Mouse (Mus musculus) erythroblast, embryonic 14.5 days (primary cell): ENCODE results near the gene Otogl.

ENCODE experiments used
- GATA1 ChIP-seq: IDR thresholded peaks from 2 replicates; pipeline ENCODE4 v1.6.1; 2012; ENCODE audit warnings: low read length, inconsistent platforms, mixed read lengths
- TAL1 ChIP-seq: IDR thresholded peaks from 3 replicates; pipeline ENCODE4 v1.6.1; 2012; ENCODE audit warnings: low read length, inconsistent platforms, mixed read lengths

DNA sequence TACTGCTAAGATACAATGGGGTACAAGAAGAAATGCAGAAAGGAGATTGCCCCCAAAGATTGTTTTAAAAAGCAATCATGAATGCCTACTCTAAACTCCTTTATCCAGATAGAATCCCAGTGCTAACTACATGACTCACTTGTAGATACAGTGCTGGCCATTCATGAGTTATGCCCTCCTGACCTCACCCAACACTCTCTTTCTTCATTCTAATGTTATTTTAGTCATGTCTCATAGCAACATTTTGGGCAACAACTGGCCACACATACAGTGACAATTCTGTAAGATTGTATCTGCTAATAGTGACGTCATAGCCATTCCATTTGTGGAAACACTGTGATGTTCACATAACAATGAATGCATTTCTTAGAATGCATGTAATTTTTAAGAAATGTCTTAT lies 21.6 kb upstream of the Otogl start:
- no peak for TF ChIP-seq TAL1
- TF ChIP-seq GATA1, result no peak
